In the genomic region with DNA sequence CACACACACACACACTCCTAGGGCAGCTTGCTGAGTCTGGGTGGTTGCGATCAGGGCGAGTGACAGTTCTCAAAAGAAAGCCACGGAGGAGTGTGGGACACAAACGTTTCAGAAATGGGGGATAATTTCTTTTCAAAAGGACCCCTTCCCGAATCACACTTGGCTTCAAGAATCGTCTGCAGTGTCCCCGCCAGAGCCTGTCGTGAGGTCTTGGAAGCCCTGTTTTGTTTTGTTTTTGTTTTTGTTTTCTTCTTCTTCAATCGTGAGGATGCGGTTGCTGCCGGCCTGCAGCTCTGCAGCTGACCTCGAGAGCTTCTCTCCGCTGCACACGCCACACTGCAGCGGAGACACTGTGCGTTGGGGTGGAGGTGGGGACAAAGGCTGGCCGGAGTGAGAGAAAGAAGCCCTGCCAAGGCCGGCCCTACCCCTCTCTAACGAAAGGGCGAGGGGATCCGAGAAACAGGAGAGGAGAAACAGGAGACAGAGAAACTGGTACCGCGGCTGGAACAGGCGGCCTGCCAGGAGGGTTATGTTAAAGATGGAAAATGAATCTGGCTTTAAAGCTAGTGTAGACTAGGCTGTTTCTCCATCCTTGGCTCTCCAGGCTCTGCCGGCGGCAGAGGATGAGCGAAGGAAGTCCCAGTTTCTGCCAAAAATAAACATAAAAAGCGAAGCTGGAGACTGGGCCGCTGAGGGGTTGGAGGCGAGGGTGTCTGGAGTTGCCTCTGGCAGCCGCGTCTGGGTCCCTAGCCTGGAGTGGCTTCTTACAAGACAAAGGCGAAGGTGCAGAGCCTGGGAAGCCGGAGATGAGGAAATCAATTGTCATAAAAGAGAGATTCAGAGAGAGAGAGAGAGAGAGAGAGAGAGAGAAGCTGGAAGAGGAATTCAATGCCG, we compare ENCODE assay signal across 18 mouse cellular contexts. TPM values are rescaled to one million over a fixed set of nuclear protein-coding genes. Genes with fewer than 3 reads are reported as not detected.
DNase-seq lines count a peak whose midpoint lies in the region; ATAC-seq lines count a peak whose summit lies in the region.
"Had no signal": no experiment of that assay in that cellular context is flagged by ENCODE, and none has a peak within 500 bp of the region (broad histone marks: within the 10 kb centered on the region; RNA-seq: fewer than 3 reads in every experiment).

No protein-coding gene starts in this region.

- no peaks in the 10 kb centered on the region for H3K9me3 ChIP-seq in heart, embryonic 10.5 days
- no peaks in the 10 kb centered on the region for H3K9me3 ChIP-seq in intestine, embryonic 15.5 days
- H3K9me3 ChIP-seq: G1E; limb, embryonic 13.5 days; midbrain, embryonic 13.5 days had no signal

- H3K4me1 ChIP-seq in heart, embryonic 10.5 days: peaks cover 1% of the 10 kb centered on the region
- H3K4me1 ChIP-seq in intestine, embryonic 15.5 days (replicated peaks): peaks cover 18% of the 10 kb centered on the region

- WGBS in heart, embryonic 10.5 days: 2% methylated on average over 35 of the region's 35 CpGs
- WGBS in intestine, embryonic 15.5 days: 6% methylated on average over 35 of the region's 35 CpGs

- no peak overlapping the region for H3K4me3 ChIP-seq in heart, embryonic 10.5 days
- 0 out of 2 replicates have a peak overlapping the region, but pooled peaks have one; percentile 14 for H3K4me3 ChIP-seq in intestine, embryonic 15.5 days (replicated peaks)
- H3K4me3 ChIP-seq: layer of hippocampus, adult 2 months; limb, embryonic 13.5 days; midbrain, embryonic 13.5 days had no signal

- H3K9ac ChIP-seq in intestine, embryonic 15.5 days: no peak overlapping the region
- H3K9ac ChIP-seq: limb, embryonic 13.5 days; midbrain, embryonic 13.5 days had no signal

- peak; percentile 69 for DNase-seq in heart, embryonic 10.5 days (ENCODE audit: low spot score)
- no peak for DNase-seq in heart, adult 11 months
- DNase-seq in adrenal gland, postnatal 25 days: peak; percentile 62
- DNase-seq in neural tube, embryonic 10.5 days (ENCODE audit: extremely low spot score, low spot score): peak; percentile 71
- DNase-seq in right cerebral cortex, postnatal 25 days: no peak
- no peak for DNase-seq in cerebellum, adult 11 months
- no peak for DNase-seq in T-cell, adult 2 months (ENCODE audit: low spot score)
- DNase-seq: B cell, adult 2 months; gastrocnemius, postnatal 36 days; lung, postnatal 36 days had no signal

- peak overlapping the region; percentile 43 for H3K4me2 ChIP-seq in intestine, embryonic 15.5 days (replicated peaks)
- H3K4me2 ChIP-seq: limb, embryonic 13.5 days; midbrain, embryonic 13.5 days had no signal

- H3K27ac ChIP-seq in heart, embryonic 10.5 days: no peak overlapping the region
- H3K27ac ChIP-seq in intestine, embryonic 15.5 days: no peak overlapping the region
- H3K27ac ChIP-seq: layer of hippocampus, adult 2 months; limb, embryonic 13.5 days; midbrain, embryonic 13.5 days had no signal

- peaks cover 100% of the 10 kb centered on the region for H3K27me3 ChIP-seq in heart, embryonic 10.5 days (ENCODE audit: insufficient read depth, poor library complexity, severe bottlenecking)
- H3K27me3 ChIP-seq in intestine, embryonic 15.5 days (replicated peaks): peaks cover 83% of the 10 kb centered on the region

- no peak for ATAC-seq in intestine, embryonic 15.5 days
- ATAC-seq: forebrain, embryonic 16.5 days; midbrain, embryonic 13.5 days had no signal

- no peaks in the 10 kb centered on the region for H3K36me3 ChIP-seq in heart, embryonic 10.5 days
- no peaks in the 10 kb centered on the region for H3K36me3 ChIP-seq in intestine, embryonic 15.5 days
- H3K36me3 ChIP-seq: G1E; limb, embryonic 13.5 days; midbrain, embryonic 13.5 days had no signal

RNA-seq across cellular contexts. Expression of gene Hoxb8, which starts 4.3 kb away (rescaled TPM):
- polyA plus RNA-seq in heart, embryonic 10.5 days (2016; fragmentation: Nextera tagmentation; extraction: Ambion mirVana): 0.30 TPM in 1 of 2 replicates, not detected in the other
- 84.9 and 94.6 TPM in 2 replicates for total RNA-seq in adrenal gland, postnatal 25 days (2021)
- 1.1 and 1.5 TPM in 2 replicates for polyA plus RNA-seq in intestine, embryonic 15.5 days (2015; fragmentation: Nextera tagmentation; extraction: Ambion mirVana)
- total RNA-seq: common myeloid progenitor, adult 5-6 weeks; layer of hippocampus, adult 2 months had no signal
- polyA plus RNA-seq: forebrain, embryonic 16.5 days; heart, embryonic 16.5 days; midbrain, embryonic 13.5 days had no signal

RNA-seq across cellular contexts. Expression of gene Hoxb9, which starts 6.1 kb away (rescaled TPM):
- 0.75 TPM in 1 of 2 replicates, not detected in the other for polyA plus RNA-seq in heart, embryonic 10.5 days (2016; fragmentation: Nextera tagmentation; extraction: Ambion mirVana)
- total RNA-seq in adrenal gland, postnatal 25 days (2021): 202 and 263 TPM in 2 replicates
- 1.2 and 1.3 TPM in 2 replicates for polyA plus RNA-seq in intestine, embryonic 15.5 days (2015; fragmentation: Nextera tagmentation; extraction: Ambion mirVana)
- total RNA-seq: common myeloid progenitor, adult 5-6 weeks; G1E; layer of hippocampus, adult 2 months had no signal
- polyA plus RNA-seq: forebrain, embryonic 16.5 days; G1E; heart, embryonic 16.5 days; midbrain, embryonic 13.5 days had no signal

RNA-seq across cellular contexts. Expression of gene Hoxb7, which starts 9.0 kb away (rescaled TPM):
- 0.11 and 1.3 TPM in 2 replicates for polyA plus RNA-seq in heart, embryonic 10.5 days (2016; fragmentation: Nextera tagmentation; extraction: Ambion mirVana)
- 54.7 and 58.6 TPM in 2 replicates for total RNA-seq in adrenal gland, postnatal 25 days (2021)
- polyA plus RNA-seq in intestine, embryonic 15.5 days (2015; fragmentation: Nextera tagmentation; extraction: Ambion mirVana): 10.7 and 12.4 TPM in 2 replicates
- total RNA-seq: common myeloid progenitor, adult 5-6 weeks; G1E; layer of hippocampus, adult 2 months had no signal
- polyA plus RNA-seq: forebrain, embryonic 16.5 days; G1E; midbrain, embryonic 13.5 days had no signal

RNA-seq across cellular contexts. Expression of gene Hoxb6, which starts 14.9 kb away (rescaled TPM):
- polyA plus RNA-seq in heart, embryonic 10.5 days (2016; fragmentation: Nextera tagmentation; extraction: Ambion mirVana): 0.42 and 2.2 TPM in 2 replicates
- 74.4 and 78.8 TPM in 2 replicates for total RNA-seq in adrenal gland, postnatal 25 days (2021)
- 14.4 and 16.1 TPM in 2 replicates for polyA plus RNA-seq in intestine, embryonic 15.5 days (2015; fragmentation: Nextera tagmentation; extraction: Ambion mirVana)
- total RNA-seq: common myeloid progenitor, adult 5-6 weeks; G1E; layer of hippocampus, adult 2 months had no signal
- polyA plus RNA-seq: forebrain, embryonic 16.5 days; heart, embryonic 16.5 days; midbrain, embryonic 13.5 days had no signal

RNA-seq across cellular contexts. Expression of gene Hoxb5, which starts 25.7 kb away (rescaled TPM):
- polyA plus RNA-seq in heart, embryonic 10.5 days (2016; fragmentation: Nextera tagmentation; extraction: Ambion mirVana): 1.0 and 5.2 TPM in 2 replicates
- total RNA-seq in adrenal gland, postnatal 25 days (2021): 36.5 and 36.8 TPM in 2 replicates
- 27.2 and 31.3 TPM in 2 replicates for polyA plus RNA-seq in intestine, embryonic 15.5 days (2015; fragmentation: Nextera tagmentation; extraction: Ambion mirVana)
- total RNA-seq: common myeloid progenitor, adult 5-6 weeks; layer of hippocampus, adult 2 months had no signal
- polyA plus RNA-seq: forebrain, embryonic 16.5 days had no signal

Comparison
In these comparisons a context has a peak if more than half of its experiments do, and no peak if none do; other contexts are left out.
1. DNase-seq: peak in heart, embryonic 10.5 days (single experiment), adrenal gland, postnatal 25 days (single experiment) and neural tube, embryonic 10.5 days (single experiment); none in heart, adult 11 months (single experiment), right cerebral cortex, postnatal 25 days (single experiment), cerebellum, adult 11 months (single experiment) and T-cell, adult 2 months (single experiment).